Comparison of ENCODE assay signal across 24 mouse cellular contexts in genomic region chr2:32198977-32199376, GRCm38 (mm10). TPM values are rescaled to one million over a fixed set of nuclear protein-coding genes. Genes with fewer than 3 reads are reported as not detected.
DNase-seq lines count a peak whose midpoint lies in the region; ATAC-seq and TF ChIP-seq lines count a peak whose summit lies in the region.
"Had no signal": no experiment of that assay in that cellular context is flagged by ENCODE, and none has a peak within 500 bp of the region (broad histone marks: within the 10 kb centered on the region; RNA-seq: fewer than 3 reads in every experiment).

No protein-coding gene starts in this region.

- TF ChIP-seq CTCF in cerebellum, adult 2 months (IDR thresholded peaks at IDR 0.05; ENCODE audit: borderline replicate concordance, insufficient read depth, low read depth, low read length) = no peak
- peak; percentile 58 for TF ChIP-seq CTCF in layer of hippocampus, adult 2 months (conservative IDR thresholded peaks at IDR 0.05)

- TF ChIP-seq POLR2A in cerebellum, adult 2 months (IDR thresholded peaks at IDR 0.05; ENCODE audit: borderline replicate concordance, insufficient read depth, low read length) = no peak

- 40% methylated on average over 11 of the region's 11 CpGs for WGBS in cerebellum, adult 2 months

- peaks cover 47% of the 10 kb centered on the region for H3K4me1 ChIP-seq in cerebellum, adult 2 months (ENCODE audit: control insufficient read depth, insufficient read depth, low read length)
- H3K4me1 ChIP-seq: embryonic facial prominence, embryonic 10.5 days; embryonic facial prominence, embryonic 13.5 days; forebrain, embryonic 12.5 days; hindbrain, embryonic 12.5 days had no signal

- no peak for DNase-seq in cerebellum, adult 2 months
- DNase-seq in layer of hippocampus, adult 2 months (ENCODE audit: low spot score in 2 of 2) = no peak
- no peak for DNase-seq in layer of hippocampus, postnatal 25 days (ENCODE audit: extremely low spot score in 1 of 2, low spot score in 1 of 2)
- DNase-seq in retina, embryonic 14.5 days (ENCODE audit: low spot score) = peak; percentile 3
- DNase-seq in retina, postnatal 1 day = no peak
- DNase-seq: adrenal gland, adult 8-10 months; adrenal gland, postnatal 25 days; cerebellum, adult 11 months; cerebellum, adult 8-10 months; cerebellum, postnatal 36 days; embryo, embryonic 11 days; gastrocnemius, adult 2 months; gastrocnemius, postnatal 14 days; heart, adult 11 months had no signal

- no peak for ATAC-seq in cerebellum, adult (ENCODE audit: insufficient number of reproducible peaks, low FRiP score, low TSS enrichment)
- ATAC-seq: activated CD4-positive, CD25-positive, alpha-beta regulatory T cell, adult 4 months; forebrain, embryonic 16.5 days; hindbrain, embryonic 16.5 days; inflammation-experienced regulatory T-cells, adult 6 months had no signal

- H3K27ac ChIP-seq in cerebellum, adult 2 months (ENCODE audit: insufficient read depth, low read length) = peak overlapping the region; percentile 41; the same call in 1 of the 2 replicates
- H3K27ac ChIP-seq in layer of hippocampus, adult 2 months = 0 out of 2 replicates have a peak overlapping the region, but pooled peaks have one; percentile 37
- H3K27ac ChIP-seq: embryonic facial prominence, embryonic 10.5 days; embryonic facial prominence, embryonic 13.5 days; forebrain, embryonic 12.5 days; gastrocnemius, adult 2 months; hindbrain, embryonic 12.5 days had no signal

- no peaks in the 10 kb centered on the region for H3K27me3 ChIP-seq in cerebellum, adult 2 months (ENCODE audit: control insufficient read depth, insufficient read depth, low read length)
- H3K27me3 ChIP-seq: embryonic facial prominence, embryonic 13.5 days; forebrain, embryonic 12.5 days; hindbrain, embryonic 12.5 days had no signal

- no peak overlapping the region for H3K4me3 ChIP-seq in cerebellum, adult 2 months (replicated peaks; ENCODE audit: insufficient read depth, low read depth, low read length)
- H3K4me3 ChIP-seq in layer of hippocampus, adult 2 months = no peak overlapping the region
- H3K4me3 ChIP-seq: embryonic facial prominence, embryonic 10.5 days; embryonic facial prominence, embryonic 13.5 days; erythroblast, embryonic 14.5 days; forebrain, embryonic 12.5 days; gastrocnemius, adult 2 months; hindbrain, embryonic 12.5 days had no signal

RNA-seq across cellular contexts. Expression of gene Pomt1, which starts 37.4 kb away (rescaled TPM):
- polyA plus RNA-seq in cerebellum, adult 2 months (2012; rRNA removed) = 23.1 and 23.9 TPM in 2 replicates
- 10 to 100 TPM; 23.4 to 24.1 TPM for total RNA-seq in layer of hippocampus, adult 2 months (2021)
- 10 to 100 TPM; 21.4 to 25.2 TPM for total RNA-seq in layer of hippocampus, postnatal 25 days (2021)

RNA-seq across cellular contexts. Expression of gene Prrc2b, which starts 48.1 kb away (rescaled TPM):
- polyA plus RNA-seq in cerebellum, adult 2 months (2012; rRNA removed) = 88.9 and 95.6 TPM in 2 replicates
- 100 to 1,000 TPM; 288 to 305 TPM for total RNA-seq in layer of hippocampus, adult 2 months (2021)
- total RNA-seq in layer of hippocampus, postnatal 25 days (2021) = 100 to 1,000 TPM; 248 to 275 TPM
